Mouse (Mus musculus): ENCODE measurements around the gene Rex1bd. TPM values are rescaled to one million over a fixed set of nuclear protein-coding genes. Genes with fewer than 3 reads are reported as not detected.

Gene Rex1bd
- total RNA-seq, 2 experiments from 2014 or later = 105 to 109 TPM

DNA sequence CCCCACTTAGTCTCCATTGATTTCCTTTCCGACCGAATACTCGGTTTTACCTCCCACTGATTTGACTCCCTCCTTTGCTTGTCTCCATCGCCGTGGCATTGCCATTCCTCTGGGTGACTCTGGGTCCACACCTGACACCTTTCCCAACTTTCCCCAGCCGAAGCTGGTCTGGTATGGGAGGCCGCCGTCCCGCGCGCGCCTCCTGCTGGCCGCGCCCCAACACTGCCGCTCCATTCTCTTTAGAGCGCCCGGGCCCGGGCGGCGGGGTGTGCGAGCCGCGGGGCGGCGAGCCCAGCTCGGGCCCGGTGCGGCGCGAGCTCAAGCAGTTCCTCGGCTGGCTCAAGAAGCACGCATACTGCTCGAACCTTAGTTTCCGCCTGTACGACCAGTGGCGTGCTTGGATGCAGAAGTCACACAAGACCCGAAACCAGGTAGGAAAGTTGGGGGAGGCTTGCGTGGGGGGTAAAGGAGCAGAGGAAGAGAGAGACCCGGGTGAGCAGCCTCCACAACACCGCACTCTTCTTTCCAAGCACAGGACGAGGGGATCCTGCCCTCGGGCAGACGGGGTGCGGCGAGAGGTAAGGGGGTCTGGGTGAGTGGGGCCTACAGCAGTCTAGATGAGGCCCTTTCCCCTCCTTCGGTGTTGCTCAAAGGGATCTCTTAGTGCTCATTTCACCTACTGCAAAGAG, 3.3 kb downstream of the Rex1bd start:
- DNase-seq (ENCODE audit: low spot score in 2 of 2) = peak in 1 of 2 experiments; percentile 37

DNA sequence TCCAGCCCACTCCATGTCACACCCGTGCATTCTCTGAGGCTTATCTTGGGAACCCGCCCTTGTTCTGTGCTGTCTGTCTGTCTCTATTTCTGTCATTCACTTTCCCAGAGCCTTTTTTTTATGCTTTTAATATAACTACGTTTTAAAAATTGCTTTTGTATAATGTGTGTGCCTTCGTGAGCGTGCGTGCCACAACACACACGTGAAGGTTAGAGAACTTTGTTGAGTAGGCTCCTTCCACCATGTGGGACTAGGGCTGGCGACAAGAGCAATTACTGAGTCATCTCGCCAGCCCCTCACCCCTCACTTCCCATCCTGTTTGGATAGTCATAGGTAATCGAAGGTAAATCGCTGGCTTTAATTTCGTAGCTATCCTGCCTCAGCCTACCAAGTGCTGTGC, 4.0 kb downstream of the Rex1bd start:
- no peak for DNase-seq (ENCODE audit: low spot score in 2 of 2)

DNA sequence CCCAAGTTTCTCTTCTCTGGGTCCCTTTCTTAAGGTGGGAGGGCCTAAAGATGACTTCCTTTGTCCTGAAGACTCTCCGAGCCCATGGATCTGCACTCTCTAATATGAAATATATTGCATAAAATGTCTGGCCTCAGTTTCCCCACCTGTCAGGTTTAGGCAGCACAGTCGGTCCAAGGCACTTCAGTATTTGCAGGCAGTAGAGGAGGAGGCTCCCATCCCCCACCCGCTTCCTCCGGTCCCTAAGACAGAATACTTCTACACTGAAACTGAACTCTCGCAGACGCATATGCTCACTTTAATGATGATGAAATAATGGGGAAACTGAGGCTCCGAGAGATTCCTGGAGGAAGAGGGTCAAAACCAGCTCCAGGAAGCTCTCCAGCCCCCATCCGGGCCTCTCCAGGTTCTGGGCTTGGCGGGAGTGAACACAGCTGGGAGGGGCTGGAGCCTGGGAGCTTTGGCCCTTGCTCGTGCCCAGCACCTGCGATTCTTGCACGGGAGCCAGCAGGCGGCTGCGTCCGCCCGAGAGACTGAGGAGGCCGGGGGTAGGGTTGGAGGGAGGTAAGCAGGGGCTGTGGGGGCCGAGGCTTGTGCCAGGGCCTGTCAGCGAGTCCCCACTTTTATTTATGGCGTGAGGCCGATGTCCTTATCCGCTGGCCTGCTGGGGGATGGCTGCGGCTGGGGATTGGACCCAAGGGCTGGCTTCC, 4.6 kb downstream of the Rex1bd start:
- DNase-seq (ENCODE audit: low spot score in 2 of 2) = no peak

DNA sequence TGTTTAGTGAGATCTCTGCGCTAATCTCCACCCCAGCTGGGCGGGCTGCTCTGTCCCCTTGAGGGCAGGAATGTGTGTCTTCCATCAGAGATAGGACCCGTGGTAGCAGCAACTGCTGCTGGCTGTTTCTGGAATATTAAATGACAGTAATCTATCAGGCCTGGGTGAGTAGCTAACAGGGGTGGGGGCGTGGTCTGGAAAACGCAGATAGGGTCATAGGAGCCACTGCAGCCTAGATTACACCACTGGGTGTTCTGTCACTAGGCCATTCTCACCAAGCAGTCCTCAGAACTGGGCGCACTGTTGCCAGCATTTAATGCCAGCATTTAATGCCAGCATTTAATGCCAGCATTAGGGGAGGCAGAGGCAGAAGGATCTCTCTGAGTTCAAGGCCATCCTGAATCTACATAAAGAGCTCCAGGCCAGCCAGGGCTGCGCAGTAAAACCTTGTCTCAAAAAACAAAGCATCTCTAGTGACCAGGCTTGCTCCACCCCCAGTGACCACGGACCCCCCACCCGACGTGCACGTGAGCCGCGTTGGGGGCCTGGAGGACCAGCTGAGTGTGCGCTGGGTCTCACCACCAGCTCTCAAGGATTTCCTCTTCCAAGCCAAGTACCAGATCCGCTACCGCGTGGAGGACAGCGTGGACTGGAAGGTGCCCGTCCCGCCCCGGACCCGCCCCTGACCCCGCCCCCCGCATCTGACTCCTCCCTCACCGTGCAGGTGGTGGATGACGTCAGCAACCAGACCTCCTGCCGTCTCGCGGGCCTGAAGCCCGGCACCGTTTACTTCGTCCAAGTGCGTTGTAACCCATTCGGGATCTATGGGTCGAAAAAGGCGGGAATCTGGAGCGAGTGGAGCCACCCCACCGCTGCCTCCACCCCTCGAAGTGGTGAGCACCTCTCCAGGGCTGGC, 5.9 kb downstream of the Rex1bd start:
- DNase-seq (ENCODE audit: low spot score in 2 of 2) = no peak

DNA sequence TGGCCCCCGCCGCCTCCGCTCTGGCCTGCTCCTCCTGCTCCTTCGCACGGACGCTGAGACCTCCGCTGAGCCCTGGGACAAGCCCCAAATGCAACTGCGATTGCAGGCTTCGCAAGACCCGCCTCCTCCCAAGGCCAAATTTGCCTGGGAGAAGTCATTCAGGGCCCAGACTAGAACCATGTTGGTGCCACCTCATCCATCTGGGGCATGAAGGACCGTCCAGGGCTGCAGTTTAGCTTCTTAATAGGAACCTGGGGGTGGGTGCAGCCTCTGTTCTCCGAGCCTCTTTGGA, 10.8 kb downstream of the Rex1bd start:
- no peak for DNase-seq (ENCODE audit: low spot score in 2 of 2)

DNA sequence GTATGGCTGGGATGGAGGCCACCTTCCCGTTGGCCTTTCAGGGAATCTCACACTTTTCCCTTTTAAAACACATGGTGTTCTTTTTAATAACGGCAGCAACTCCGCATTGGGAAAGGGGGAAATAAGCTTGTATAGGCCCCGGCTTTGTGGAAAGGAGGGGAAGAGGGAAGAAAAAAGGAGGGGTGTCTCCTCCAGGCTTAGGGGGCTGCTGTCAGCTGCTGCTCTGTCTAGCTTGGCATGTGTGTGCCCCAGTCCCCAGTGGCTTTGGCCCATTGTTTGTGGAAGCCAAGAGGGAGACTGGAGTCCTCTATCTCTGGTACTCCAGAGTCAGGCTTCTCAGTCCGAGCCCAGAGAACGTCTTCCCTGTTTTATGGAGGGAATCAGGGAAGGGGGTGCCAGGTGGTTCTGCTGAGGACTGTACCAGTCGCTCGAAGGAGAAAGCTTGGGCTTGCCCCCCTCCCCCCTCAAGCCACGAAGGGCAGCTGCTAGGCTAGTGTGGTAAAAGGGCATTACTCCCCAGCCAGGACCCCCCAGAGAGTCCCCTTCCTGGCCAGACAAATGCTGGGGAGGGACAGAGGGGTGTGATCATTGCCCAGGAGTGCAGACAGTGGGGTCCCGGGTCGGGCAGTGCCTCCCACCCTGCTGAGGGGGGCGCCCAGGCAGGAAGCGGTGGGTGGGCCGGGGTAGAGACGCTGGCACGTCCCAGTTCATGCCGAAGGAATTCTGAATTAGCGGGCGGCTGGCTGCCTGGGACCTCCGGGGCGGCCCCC, 11.4 kb downstream of the Rex1bd start:
- DNase-seq (ENCODE audit: low spot score in 2 of 2) = no peak

DNA sequence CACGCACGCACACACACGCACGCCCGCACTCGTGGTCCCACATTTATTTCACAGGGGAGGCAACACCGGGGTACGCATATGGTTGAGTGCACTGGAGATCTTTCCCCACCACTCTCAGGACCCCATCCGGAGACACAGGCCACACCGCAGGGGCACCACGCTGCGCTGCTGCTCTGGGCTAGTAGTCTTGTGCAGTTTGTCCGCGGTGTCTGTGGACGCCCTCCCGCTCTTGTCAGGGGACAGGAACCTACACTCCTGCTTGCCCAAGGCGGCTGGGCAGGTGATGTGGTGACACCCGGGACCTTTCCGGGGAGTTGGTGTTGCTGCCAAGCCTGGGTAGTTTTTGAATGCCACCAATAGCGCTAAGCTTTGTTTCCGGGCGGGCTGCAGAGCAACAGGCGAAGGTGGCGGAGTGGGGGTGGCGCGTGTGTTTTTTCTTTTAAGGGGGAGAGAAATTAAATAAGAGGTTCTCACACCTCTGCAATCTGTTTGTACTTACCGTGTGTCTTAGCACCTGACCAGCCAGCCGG, 12.1 kb downstream of the Rex1bd start:
- DNase-seq (ENCODE audit: low spot score in 2 of 2) = no peak

DNA sequence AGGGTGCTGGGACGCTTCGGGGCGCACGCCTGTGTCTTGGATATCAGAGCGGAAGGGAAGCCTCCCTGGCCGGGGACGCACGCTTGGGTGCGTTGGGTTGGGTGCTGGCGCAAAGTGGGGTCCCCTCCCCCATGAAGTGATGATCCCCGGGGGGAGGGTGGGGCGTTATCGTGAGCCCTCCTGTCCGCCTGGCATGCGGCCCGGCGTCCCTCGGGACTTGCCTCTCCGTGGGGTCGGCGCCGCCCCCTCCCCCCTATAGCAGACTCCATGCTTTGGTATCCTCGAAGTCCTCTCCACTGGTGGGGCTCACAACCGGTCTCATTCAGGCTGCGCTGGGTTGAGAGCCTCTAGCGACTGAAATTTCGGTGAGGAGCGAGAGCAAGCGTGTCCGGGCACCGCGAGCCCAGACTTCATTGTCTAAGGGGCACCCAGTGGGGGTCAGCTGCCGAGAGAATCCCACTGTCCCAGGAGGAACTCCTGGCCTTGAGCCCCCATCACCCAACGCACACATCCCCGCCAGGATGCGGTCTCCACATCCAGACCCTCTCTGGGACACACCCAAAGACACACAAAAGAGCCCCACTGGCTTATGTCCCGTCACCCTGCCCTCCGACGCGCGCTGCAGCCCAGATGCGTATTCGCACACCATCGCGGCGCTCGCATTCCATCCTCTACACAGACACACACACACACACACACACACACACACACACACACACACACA, 12.7 kb downstream of the Rex1bd start:
- DNase-seq (ENCODE audit: low spot score in 2 of 2) = no peak

DNA sequence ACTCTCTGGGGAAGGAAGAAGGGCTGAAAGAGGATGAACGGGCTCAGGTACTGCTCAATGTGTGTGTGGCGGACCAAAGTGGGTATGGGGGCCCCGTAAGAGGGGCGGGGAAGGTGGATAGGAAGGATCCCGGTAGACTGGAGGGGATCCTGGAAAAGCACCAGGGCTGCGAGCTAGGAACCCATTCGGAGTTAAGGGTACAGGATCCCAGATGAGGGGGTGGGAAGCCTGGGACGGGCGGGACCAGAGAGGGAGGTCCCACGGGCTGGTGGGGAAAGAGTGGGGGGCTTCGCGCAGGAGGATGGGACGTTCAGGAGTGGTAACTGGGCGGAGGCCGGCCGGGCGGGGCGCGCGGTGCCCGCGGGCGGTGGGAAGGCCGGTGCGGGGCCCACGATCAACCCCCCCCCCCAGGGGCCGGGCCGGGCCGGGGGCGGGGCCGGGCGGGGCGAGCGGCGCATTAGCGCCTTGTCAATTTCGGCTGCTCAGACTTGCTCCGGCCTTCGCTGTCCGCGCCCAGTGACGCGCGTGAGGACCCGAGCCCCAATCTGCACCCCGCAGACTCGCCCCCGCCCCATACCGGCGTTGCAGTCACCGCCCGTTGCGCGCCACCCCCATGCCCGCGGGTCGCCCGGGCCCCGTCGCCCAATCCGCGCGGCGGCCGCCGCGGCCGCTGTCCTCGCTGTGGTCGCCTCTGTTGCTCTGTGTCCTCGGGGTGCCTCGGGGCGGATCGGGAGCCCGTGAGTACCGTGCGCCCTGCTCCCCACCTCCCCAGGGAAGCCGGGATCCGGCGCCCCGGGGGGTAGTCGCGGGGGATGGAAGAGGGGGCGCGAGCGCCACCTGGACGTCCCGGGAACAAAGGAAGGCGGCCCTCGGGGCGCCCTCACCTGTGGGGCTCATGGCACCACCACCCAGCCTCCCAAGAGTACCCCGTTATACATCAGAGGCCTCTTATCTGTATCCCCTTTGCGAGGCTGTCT, 13.6 kb downstream of the Rex1bd start, which contains the start of gene Crlf1:
TSS of gene Crlf1 (plus strand) at position 495 of the 977 bp plus-strand sequence.
- DNase-seq (ENCODE audit: low spot score in 2 of 2) = no peak

DNA sequence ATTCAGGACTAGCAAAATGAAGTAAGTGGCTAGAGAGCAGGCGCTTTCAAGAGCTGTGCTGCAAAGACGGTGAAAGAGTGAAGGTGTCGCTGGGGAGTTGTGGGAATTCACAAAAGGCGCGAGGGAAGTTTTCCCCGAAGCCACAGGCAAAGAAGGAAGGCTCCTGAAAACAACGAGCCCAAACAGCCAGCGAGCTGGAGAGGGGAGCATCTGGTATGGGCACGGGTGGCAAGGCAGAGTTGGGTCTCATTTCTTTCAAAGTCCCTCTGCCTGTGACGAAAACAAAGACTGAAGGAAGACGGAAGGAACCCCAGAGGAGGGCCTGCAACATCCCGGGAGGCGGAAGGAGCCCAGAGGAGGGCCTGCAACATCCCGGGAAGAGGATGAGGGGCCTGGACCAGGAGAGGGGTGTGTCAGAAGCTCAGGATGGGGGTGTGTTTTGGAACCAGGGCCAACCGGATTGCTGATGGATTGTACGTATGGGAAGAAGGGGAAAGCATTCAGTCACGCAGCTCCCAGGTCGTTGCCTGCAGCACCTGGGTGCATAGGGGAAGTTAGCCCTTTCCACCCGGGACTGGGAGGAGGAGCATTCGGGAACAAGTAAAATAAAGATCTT, 15.6 kb downstream of the Rex1bd start:
- no peak for DNase-seq (ENCODE audit: low spot score in 2 of 2)

DNA sequence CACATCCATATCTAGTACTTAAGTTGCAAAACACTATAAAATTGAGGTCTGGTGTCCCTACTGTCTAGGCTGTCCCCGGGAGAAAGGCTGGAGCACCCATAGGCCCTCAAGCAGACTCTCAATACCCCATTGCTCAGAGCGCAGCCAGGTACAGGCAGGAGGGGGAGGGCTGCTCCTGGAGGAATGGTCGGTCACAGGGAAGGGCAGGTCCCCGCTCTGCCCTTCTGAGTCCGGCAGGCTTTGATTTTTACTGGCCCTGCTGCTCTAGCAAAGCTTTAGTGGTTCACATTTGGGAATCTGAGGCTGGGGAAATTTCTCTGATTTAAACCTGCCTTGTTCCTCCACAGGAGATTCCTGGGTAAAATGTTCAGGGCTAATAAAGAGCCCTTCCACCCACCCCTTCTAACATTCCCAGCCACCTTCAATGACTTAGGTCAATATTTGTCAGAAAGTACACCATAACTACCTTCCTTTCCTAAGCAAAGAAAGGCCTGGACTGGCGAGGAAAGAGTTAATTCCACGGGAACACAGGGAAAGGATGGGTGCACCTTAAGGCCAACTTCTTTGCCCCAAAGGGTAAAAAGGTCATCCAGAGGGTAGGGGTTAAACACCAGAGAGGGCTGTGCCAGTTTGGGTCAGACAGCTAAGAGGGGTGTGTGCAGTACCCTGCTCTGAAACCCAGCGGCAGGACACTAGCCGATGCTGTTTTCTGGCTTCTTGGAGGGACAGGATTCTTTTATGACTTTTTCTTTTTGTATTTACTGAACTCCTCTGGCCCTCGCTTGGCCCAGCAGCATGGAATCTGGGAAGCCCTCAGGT, 16.3 kb downstream of the Rex1bd start:
- DNase-seq (ENCODE audit: low spot score in 2 of 2) = no peak

DNA sequence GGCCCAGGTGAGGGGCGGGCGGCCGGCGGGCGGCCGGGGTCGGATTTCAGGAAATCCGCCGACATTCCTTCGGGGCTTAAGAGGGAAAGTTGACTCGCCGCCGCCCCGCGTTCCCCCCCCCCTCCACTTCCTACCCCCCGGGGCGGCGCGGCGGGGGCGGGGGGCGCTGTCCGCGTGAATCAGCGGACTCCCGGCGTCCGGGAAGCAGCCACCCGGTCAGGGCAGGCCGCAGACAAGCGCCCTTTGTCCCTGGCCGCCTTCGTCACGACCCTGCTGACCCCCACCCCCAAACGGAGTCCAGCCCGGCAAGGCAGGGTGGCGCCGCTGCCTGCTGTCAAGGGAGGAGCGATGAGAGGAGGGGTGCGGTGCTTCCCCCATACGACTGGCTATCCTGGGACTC, 17.0 kb downstream of the Rex1bd start:
- no peak for DNase-seq (ENCODE audit: low spot score in 2 of 2)

DNA sequence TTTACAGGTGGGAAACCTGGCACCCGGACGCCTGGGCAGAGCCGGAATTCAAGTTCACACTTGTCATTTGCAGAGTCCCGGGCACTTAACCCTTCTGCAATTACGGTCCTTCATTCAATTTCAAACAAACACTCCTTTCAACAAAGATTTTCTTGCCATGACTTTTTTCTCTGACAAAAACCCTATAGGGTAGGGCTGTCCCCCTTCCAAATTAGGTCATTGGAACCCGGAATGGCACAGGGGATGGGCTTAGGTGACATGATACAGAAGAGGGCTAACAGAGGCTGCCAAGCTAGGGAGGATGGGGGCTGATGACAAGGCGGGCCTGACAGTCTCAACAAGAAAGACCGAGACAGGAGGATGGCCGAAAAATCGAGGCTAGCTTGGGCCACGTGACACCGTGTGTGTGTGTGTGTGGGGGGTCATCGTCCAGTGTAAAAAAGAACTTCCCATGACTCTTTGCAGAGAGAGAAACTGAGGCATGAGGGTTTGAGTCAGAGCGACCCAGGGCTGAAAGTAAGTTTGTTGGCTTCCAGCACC, 17.6 kb downstream of the Rex1bd start:
- DNase-seq (ENCODE audit: low spot score in 2 of 2) = no peak

DNA sequence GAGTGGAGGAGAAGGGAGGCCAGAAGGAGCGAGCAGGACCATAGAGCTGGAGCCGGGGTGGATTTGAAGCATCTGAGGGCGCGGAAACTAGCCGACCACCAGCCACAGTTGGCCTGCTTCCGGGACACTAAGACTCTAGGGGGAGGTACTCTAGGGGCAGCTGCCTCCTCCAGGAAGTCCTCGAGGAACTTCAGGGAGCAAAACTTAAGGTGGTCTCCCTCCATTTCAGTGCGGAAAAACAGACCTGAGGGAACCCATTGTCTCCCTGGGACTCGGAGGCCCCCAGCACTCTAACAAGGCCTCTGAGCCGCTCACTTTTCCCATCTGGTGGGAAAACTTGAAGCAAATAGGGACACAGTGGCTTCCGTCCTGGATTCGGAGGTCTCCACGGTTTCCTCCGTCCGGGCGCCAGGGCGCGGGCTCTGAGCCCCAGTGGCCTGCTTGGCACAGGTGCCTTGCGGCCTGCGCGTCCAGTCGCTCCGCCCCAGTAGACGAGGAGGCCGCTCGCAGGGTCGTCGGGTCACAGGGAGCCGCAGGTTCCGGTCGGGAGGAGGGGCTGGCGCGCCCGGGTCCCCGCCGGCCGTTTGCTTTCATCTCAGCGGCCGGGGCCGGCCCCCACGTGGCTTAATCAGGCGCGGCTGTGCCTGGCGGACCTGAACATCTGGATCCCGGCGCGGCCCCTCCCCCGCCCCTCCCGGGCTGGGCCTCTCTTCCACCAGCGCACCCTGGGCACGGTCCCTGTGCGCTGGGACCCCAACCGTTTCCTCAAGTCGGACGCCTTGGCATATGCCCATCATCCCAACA, 18.4 kb downstream of the Rex1bd start:
- no peak for DNase-seq (ENCODE audit: low spot score in 2 of 2)

DNA sequence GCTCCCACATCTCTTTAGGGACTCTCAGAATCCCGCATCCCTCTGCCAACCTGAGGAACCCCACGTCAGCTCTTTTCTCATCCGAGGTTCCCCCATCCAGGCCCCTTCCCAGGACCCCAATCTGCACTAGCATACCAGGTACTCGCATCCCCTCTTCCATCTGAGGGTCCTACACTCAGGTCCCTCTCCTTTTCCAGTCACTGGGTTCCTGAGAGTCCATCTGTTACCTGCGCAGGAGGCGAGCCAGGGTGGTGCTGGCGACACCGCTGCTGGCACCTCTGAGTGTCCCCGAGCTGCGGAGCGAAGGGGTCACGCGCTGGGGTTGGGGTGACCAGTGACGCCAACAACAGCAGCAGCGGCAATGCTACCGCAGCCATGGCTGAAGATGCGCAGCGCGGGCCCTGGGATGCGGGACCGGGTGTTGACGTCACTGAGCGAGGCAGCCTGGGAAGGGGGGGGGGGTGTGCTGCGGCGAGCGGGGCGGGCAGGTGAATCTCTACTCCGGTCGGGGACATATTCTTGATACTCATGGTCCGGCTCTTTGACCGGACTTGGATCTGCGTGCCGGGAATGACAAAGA, 19.5 kb downstream of the Rex1bd start, which contains the start of gene Tmem59l:
TSS of gene Tmem59l (minus strand) at position 418 of the 580 bp plus-strand sequence.
- no peak for DNase-seq (ENCODE audit: low spot score in 2 of 2)

DNA sequence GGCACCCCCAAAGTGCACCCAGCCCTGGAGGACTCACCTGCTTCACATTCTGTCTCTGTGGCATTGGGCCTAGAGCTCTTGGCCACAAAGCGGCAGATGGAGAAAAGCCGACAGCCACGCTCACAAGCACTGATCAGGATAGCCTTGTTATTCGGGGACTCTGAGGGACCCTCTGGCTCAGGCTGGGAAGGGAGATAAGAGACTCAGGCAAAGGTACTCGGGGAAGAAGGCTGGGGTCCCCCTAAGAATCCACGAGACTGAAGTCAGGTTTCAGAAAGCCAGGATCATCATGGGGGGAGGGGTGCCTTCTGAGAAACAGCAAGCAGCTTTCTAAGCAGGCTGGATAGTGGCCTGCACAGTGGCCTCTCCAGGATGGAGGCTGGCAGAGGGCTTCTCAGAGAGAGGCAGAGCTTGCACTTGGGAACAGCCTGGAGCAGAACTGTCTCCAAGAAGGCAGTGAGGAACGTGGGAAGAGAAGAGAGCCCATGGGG, 20.3 kb downstream of the Rex1bd start:
- no peak for DNase-seq (ENCODE audit: low spot score in 2 of 2)

Data from adrenal gland, postnatal 4 days (tissue).